Mouse (Mus musculus): Measurements from ENCODE around the gene Il1rapl2. TPM values are rescaled to one million over a fixed set of nuclear protein-coding genes. Genes with fewer than 3 reads are reported as not detected.
"Not testable (repeated sequence)": the region's sequence is repeated elsewhere in the genome, so short reads cannot be mapped to it uniquely, and the experiment has no call there.

Il1rapl2 gene
- polyA plus RNA-seq, 1 experiment from 2014 or later: 0.12 TPM

DNA sequence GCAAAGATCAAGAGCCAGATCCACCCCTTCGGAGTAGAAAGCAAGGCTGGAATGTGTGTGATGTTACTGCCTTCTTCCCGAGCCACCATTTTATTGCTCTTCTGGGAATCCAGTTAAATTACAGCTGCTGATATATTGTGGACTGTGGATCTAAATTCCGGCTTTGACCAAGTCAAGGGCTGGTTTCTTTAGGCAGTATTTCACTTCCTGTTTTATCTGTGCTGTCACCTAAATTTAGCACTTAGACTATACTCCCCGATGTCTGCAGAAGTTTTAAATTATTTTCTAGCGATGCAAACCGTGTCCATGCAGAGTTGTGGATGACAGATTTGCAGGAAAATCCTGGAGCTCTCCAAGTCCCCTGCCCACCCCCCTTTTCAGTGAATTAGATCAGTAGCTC is 533.5 kb downstream of the Il1rapl2 start:
- no peak overlapping the region for H3K27ac ChIP-seq
- H3K4me1 ChIP-seq (replicated peaks; ENCODE audit: insufficient read depth, low read length): no peaks in the 10 kb centered on the region
- H3K27me3 ChIP-seq (ENCODE audit: insufficient read depth, low read length): no peaks in the 10 kb centered on the region
- H3K4me2 ChIP-seq (ENCODE audit: low read length): no peak overlapping the region
- H3K9me3 ChIP-seq (replicated peaks; ENCODE audit: low read length): no peaks in the 10 kb centered on the region
- no peak overlapping the region for H3K4me3 ChIP-seq (replicated peaks; ENCODE audit: low read depth, low read length)
- H3K9ac ChIP-seq (ENCODE audit: low read depth, low read length): no peak overlapping the region
- ATAC-seq (replicated peaks; ENCODE audit: low FRiP score, low read depth): peak; percentile 69
- H3K36me3 ChIP-seq (ENCODE audit: insufficient read depth, low read length): no peaks in the 10 kb centered on the region
- DNase-seq (ENCODE audit: low spot score): peak; percentile 80
- no peak for TF ChIP-seq CTCF (IDR thresholded peaks at IDR 0.05; ENCODE audit: low read depth)
- 34% methylated on average over 6 of the region's 6 CpGs for WGBS

DNA sequence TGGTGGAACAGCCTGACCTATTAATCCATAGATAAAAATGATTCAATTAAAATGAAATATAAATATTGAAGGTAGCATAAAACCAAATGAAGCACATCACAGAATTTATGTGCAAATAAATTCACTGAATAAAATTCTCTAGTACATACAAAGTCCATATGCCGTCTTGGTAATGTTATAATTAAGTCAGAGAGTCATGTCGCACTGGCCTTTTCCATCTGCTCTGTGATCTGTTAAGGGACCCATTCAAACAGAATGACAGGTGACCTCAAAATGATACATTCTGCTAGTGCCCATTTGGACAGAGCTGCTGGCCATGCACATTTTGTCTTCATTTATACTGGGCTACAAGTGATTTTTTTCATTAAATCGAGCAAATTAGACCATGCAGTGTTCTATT is 534.3 kb downstream of the Il1rapl2 start:
- DNase-seq (ENCODE audit: low spot score): peak; percentile 41
- Histone ChIP-seq H3K4me2 (ENCODE audit: low read length) (no peak overlapping the region), H3K27me3 (ENCODE audit: insufficient read depth, low read length) (no peaks in the 10 kb centered on the region), H3K36me3 (ENCODE audit: insufficient read depth, low read length) (no peaks in the 10 kb centered on the region), H3K4me1 (replicated peaks; ENCODE audit: insufficient read depth, low read length) (no peaks in the 10 kb centered on the region), H3K4me3 (replicated peaks; ENCODE audit: low read depth, low read length) (no peak overlapping the region), H3K27ac (no peak overlapping the region), H3K9me3 (replicated peaks; ENCODE audit: low read length) (no peaks in the 10 kb centered on the region), H3K9ac (ENCODE audit: low read depth, low read length) (no peak overlapping the region)
- ATAC-seq (replicated peaks; ENCODE audit: low FRiP score, low read depth): no peak
- TF ChIP-seq CTCF (IDR thresholded peaks at IDR 0.05; ENCODE audit: low read depth): no peak
- WGBS: 46% methylated on average over 3 of the region's 3 CpGs

DNA sequence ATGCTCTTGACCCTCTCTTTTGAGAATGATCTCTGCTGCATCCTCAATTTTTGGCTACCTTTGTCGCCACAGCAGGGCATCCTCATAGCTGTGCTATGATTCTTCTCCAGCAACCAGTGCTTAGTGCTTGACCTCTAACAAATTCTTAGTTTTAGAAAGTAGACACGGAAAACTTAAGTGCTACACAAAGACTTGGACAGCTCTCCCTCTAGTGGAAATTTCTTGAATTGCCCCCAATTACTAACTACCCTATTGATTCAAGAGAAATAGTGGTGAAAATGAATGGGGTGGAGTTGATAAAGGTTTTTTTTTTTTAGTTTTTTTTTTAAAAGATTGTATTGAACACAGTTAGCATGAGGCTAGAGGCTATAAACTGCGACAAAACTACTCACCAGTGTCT is 599.7 kb downstream of the Il1rapl2 start:
- H3K9ac ChIP-seq (ENCODE audit: low read depth, low read length): no peak overlapping the region
- no peak overlapping the region for H3K4me2 ChIP-seq (ENCODE audit: low read length)
- H3K4me1 ChIP-seq (replicated peaks; ENCODE audit: insufficient read depth, low read length): no peaks in the 10 kb centered on the region
- no peak overlapping the region for H3K4me3 ChIP-seq (replicated peaks; ENCODE audit: low read depth, low read length)
- no peak overlapping the region for H3K27ac ChIP-seq
- peak; percentile 46 for DNase-seq (ENCODE audit: low spot score)
- peak; percentile 69 for TF ChIP-seq CTCF (IDR thresholded peaks at IDR 0.05; ENCODE audit: low read depth)
- H3K36me3 ChIP-seq (ENCODE audit: insufficient read depth, low read length): no peaks in the 10 kb centered on the region
- H3K27me3 ChIP-seq (ENCODE audit: insufficient read depth, low read length): no peaks in the 10 kb centered on the region
- 15% methylated on average over 3 of the region's 3 CpGs for WGBS
- ATAC-seq (replicated peaks; ENCODE audit: low FRiP score, low read depth): no peak
- no peaks in the 10 kb centered on the region for H3K9me3 ChIP-seq (replicated peaks; ENCODE audit: low read length)

DNA sequence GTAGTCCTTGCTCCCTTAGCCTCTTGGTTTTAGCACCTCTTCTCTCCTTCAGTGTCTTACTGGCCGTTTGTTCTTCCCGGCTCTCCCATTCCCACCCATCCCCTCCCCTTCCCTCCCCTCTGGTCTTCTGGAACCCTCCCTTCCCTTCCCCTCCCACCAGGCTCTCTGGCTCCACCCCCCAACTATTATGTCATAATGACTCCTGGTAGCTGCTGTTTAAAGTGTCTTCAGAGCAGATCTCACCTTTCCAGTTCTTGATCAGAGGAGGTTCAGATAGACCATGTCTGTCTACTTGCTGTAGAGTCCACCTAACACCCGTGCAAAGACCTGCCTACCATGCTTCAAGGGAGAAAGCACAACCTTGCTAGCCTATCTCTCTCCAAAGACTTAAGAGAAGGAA is 639.1 kb downstream of the Il1rapl2 start, which contains the start of gene Tex13a:
TSS of gene Tex13a (minus strand) at position 101 of the 400 bp plus-strand sequence.
- Histone ChIP-seq H3K9me3 (replicated peaks; ENCODE audit: low read length) (no peaks in the 10 kb centered on the region), H3K36me3 (ENCODE audit: insufficient read depth, low read length) (no peaks in the 10 kb centered on the region), H3K4me3 (replicated peaks; ENCODE audit: low read depth, low read length) (no peak within 1 kb of the TSS), H3K9ac (ENCODE audit: low read depth, low read length) (no peak within 1 kb of the TSS), H3K4me2 (ENCODE audit: low read length) (no peak within 1 kb of the TSS), H3K27me3 (ENCODE audit: insufficient read depth, low read length) (no peaks in the 10 kb centered on the region), H3K27ac (no peak within 1 kb of the TSS), H3K4me1 (replicated peaks; ENCODE audit: insufficient read depth, low read length) (no peaks in the 10 kb centered on the region)
- DNase-seq (ENCODE audit: low spot score): no peak
- TF ChIP-seq CTCF (IDR thresholded peaks at IDR 0.05; ENCODE audit: low read depth): no peak
- no peak for ATAC-seq (replicated peaks; ENCODE audit: low FRiP score, low read depth)
- 79% methylated on average over 3 of the region's 3 CpGs for WGBS

DNA sequence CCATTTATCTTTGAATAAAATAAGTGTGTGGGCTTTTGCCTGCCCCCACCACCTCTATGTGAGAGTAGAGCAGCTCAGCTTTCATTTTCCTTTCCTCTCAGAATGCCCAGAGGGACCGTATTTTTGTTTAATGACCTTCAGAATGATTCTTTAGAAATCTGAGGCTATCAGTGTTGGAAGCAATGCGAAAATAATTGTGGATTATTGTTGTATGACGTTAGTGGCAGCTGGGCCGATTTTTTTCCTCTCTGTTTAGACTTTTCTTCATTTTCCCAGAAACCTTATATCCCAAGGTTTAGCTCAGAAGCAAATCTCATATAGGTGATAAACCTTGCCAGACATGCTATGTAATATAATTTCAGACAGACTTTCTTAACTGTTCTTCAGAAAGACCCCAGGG is 664.2 kb downstream of the Il1rapl2 start:
- Histone ChIP-seq H3K36me3 (ENCODE audit: insufficient read depth, low read length) (no peaks in the 10 kb centered on the region), H3K4me1 (replicated peaks; ENCODE audit: insufficient read depth, low read length) (no peaks in the 10 kb centered on the region), H3K27ac (no peak overlapping the region), H3K4me3 (replicated peaks; ENCODE audit: low read depth, low read length) (no peak overlapping the region), H3K9ac (ENCODE audit: low read depth, low read length) (no peak overlapping the region), H3K27me3 (ENCODE audit: insufficient read depth, low read length) (no peaks in the 10 kb centered on the region), H3K4me2 (ENCODE audit: low read length) (no peak overlapping the region), H3K9me3 (replicated peaks; ENCODE audit: low read length) (no peaks in the 10 kb centered on the region)
- TF ChIP-seq CTCF (IDR thresholded peaks at IDR 0.05; ENCODE audit: low read depth): no peak
- DNase-seq (ENCODE audit: low spot score) (peak; percentile 0), ATAC-seq (replicated peaks; ENCODE audit: low FRiP score, low read depth) (no peak)
- 41% methylated on average over 4 of the region's 4 CpGs for WGBS

DNA sequence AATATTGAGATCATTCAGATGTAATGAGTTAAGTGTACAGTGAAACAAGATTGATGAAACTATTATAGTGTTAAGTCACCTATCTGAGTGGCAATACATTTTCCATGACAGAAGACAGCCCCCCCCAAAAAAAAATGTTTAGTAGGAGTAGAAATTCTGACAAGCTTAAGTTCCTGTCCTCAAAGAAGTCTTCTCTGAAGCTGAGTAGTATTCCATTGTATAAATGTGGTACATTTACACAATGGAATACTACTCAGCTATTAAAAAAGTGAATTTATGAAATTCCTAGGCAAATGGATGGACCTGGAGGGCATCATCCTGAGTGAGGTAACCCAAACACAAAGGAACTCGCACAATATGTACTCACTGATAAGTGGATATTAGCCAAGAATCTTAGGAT is 778.3 kb downstream of the Il1rapl2 start:
- 67% methylated on average over 1 of the region's 1 CpGs for WGBS
- not testable (repeated sequence) for H3K9ac ChIP-seq (ENCODE audit: low read depth, low read length); H3K27me3 ChIP-seq (ENCODE audit: insufficient read depth, low read length); H3K9me3 ChIP-seq (replicated peaks; ENCODE audit: low read length); H3K27ac ChIP-seq; DNase-seq (ENCODE audit: low spot score); ATAC-seq (replicated peaks; ENCODE audit: low FRiP score, low read depth); H3K4me1 ChIP-seq (replicated peaks; ENCODE audit: insufficient read depth, low read length); H3K4me2 ChIP-seq (ENCODE audit: low read length); H3K4me3 ChIP-seq (replicated peaks; ENCODE audit: low read depth, low read length); H3K36me3 ChIP-seq (ENCODE audit: insufficient read depth, low read length)

DNA sequence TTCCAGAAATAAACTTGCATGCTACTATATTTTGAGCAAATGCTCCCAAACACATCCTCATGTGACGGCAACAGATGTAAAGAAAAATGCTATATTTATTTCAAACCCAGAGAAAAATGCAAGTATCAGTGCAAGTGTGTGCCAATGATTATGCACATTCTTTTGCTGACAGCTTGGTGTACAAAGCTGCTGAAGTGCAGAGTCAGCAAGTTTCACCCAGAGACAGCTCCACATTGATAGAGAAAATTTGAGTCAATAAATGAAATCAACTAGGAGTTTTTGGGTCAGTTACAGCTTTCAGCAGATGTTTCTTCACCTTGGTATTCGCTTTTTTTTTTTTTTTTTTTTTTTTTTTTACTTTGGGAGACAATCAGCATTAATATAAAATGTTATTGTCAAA is 863.4 kb downstream of the Il1rapl2 start:
- Histone ChIP-seq H3K9ac (ENCODE audit: low read depth, low read length) (no peak overlapping the region), H3K4me1 (replicated peaks; ENCODE audit: insufficient read depth, low read length) (no peaks in the 10 kb centered on the region), H3K36me3 (ENCODE audit: insufficient read depth, low read length) (no peaks in the 10 kb centered on the region), H3K4me2 (ENCODE audit: low read length) (no peak overlapping the region), H3K27ac (no peak overlapping the region), H3K27me3 (ENCODE audit: insufficient read depth, low read length) (no peaks in the 10 kb centered on the region), H3K4me3 (replicated peaks; ENCODE audit: low read depth, low read length) (no peak overlapping the region), H3K9me3 (replicated peaks; ENCODE audit: low read length) (no peaks in the 10 kb centered on the region)
- TF ChIP-seq CTCF (IDR thresholded peaks at IDR 0.05; ENCODE audit: low read depth): no peak
- WGBS: 60% methylated on average over 2 of the region's 2 CpGs
- no peak for DNase-seq (ENCODE audit: low spot score)
- no peak for ATAC-seq (replicated peaks; ENCODE audit: low FRiP score, low read depth)

Data from kidney, postnatal 0 days (tissue).